Mouse (Mus musculus) granulocyte monocyte progenitor cell, adult 5-6 weeks (primary cell): ENCODE measurements around the gene Gdf11. TPM values are rescaled to one million over a fixed set of nuclear protein-coding genes. Genes with fewer than 3 reads are reported as not detected.

Source experiments
- ATAC-seq: replicated peaks from 2 replicates; pipeline ENCODE4 v1.8.0; 2016; ENCODE audit warnings: mild to moderate bottlenecking, moderate TSS enrichment, inconsistent platforms; ENCODE audit not compliant: poor library complexity, severe bottlenecking
- total RNA-seq, 2 experiments: library from RNA; stranded (forward) in 1 of 2; stranded (reverse) in 1 of 2; fragments of 200-712, 200-1000 nt in 1 of 2; fragments of >200 nt in 1 of 2; fragmentation: Nextera tagmentation in 1 of 2; gene quantifications; 2 replicates each; pipeline ENCODE4 v1.2.3; 2014 to 2017

The Gdf11 gene
- total RNA-seq, 2 experiments from 2014 or later, result 0.15 TPM; not detected in 1

DNA sequence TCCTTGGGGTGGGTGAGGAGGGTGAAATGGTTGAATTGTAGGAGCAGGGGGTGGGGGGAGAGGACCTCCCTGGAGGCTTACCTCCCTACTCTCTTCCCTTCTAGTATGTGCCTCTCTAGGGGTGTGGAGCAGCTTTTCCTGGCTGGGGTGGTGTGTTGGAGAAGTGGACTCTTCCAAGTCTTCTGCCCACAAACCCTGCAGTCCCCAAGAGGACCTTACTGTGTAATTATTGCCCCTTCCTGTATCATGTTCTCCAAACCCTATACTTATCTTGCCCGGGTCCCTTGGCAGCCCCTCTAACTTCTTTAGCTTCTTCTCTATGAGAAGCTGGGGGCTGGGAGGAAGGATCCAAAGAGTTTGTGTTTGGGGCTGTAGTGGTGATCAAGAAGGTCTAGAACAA is 5.3 kb upstream of the Gdf11 start:
- ATAC-seq, result no peak

DNA sequence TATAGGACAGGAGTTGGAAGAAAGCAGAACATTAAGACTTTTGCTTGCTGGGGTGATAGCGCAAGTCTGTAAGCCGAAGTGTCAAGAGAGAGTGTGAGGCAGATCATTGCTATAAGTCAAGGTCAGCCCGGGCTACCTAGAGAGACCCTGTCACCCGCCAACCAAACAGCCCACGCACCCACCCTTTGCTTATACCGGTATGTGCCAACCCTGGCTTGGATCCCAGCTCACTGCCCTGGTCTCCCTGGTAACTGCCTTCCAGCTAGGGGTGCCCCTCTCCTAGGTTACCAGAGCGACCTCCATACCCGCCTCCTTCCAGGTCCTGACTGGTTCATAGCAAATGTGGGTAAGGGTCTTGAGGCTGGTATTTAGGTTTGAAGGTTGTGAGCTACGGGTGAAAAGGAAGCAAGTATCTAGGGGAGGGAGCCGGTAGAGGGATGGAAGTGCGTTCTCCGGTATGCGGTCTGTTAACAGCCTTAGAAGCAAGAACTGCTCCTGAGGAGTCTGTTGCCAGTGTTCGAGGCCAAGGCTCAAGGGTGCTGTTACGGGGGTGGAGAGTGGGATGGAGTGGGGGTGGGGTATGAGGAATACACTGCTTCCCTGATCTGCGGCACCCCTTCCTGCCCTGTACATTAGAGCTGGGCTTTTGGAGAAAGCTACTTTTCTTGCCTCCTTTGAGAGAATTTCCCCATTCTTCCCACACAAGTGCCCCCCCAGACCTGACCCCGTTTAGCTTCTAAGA is 4.6 kb upstream of the Gdf11 start:
- ATAC-seq, result peak; percentile 18

DNA sequence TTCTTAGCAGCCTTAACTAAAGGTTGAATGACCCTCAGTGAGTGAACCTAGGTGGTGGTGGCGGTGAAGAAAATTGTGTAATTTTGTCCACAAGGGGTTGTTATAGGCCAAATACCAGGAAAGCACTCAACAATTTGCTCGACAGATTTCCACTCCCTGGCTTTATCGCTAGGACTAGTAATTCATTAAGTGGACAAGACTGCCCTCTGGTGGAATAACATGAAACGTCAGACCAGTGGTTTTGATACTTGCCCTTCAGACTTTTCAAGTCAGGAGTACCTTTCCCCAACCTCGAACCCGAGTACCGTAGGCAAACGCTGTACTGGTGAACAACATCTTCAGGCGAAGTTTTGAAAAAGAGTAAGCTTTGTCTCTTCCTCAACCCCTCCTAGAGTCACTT is 3.9 kb upstream of the Gdf11 start:
- ATAC-seq, result peak; percentile 59

DNA sequence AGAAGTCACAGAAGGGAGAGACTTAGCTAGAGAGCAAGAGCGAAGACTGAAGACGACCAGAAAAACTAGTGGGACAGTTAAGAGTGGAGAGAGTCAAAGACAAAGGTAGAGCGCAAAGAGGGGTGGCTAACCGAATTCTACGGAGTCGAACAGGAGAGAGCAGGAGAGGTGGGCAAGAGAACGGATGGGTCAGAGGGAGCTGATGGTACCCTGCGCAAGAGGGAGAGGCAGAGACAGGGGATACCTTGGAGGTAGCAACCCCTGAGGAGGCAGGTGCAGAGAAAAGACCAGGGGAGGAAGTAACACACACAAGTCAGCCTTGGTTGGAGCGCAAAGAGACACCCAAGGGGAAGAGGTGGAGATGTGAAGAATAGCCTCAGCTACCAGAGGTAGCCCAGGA is 728 bp upstream of the Gdf11 start:
- no peak for ATAC-seq

DNA sequence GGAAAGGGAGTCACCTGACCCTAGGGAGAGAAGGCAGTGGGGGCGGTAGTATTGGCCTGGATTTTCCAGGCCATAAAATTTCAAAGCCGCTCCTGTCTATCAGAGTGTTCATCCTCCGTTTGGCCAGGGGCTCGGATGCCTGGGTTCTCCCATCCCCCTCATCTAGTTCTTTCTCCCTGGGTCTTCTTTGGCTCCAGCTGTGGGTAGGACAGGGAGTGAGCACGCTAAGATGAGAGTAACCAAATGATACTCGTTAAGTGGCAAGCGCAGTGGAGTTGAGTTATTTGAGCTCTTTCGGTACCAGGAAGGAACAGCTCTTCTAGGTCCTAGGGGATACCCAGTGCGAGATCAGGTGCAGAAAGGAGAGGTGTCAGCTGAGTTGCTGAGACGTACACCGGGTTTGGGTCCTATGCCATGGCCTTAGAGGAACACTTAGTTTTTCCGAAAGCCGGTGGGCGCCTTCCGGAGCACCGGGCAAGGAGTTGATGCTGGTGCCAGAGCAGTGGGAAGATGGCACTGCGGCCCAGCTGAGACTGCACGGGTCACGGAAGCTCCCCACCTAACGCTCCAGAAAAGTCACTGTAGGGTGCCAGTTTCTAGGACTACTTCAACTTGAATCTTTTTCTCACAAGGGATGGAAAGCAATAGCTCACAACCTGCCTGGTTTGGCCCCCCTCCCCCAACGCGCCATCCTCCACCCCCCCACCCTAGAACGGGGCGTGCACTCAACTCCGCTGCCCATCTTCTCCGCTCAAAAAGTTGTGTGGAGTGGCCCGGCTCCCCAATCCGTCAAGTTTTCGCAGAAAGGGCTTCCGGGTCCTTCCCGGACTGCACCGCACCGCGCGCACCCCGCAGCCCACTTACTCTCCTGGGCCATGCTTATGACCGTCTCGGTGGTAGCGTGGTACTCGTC is 879 bp downstream of the Gdf11 start:
- ATAC-seq, result peak; percentile 22

DNA sequence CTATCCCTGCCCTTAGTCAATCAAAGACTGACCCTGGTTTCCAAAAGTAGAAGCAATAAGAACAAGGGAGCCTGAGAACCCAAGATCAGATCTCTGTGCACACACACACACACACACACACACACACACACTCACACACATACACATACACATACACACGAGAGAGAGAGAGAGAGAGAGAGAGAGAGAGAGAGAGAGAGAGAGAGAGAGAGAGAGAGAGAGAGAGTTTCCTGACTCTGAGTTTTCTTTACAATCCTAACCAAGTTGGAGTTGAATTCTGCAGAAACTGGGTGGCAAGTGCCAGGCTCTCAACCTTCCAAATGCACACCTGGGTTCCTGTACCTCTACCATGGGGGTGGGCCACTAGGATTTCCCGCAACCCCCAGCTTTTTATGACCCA is 1.7 kb downstream of the Gdf11 start:
- no peak for ATAC-seq

DNA sequence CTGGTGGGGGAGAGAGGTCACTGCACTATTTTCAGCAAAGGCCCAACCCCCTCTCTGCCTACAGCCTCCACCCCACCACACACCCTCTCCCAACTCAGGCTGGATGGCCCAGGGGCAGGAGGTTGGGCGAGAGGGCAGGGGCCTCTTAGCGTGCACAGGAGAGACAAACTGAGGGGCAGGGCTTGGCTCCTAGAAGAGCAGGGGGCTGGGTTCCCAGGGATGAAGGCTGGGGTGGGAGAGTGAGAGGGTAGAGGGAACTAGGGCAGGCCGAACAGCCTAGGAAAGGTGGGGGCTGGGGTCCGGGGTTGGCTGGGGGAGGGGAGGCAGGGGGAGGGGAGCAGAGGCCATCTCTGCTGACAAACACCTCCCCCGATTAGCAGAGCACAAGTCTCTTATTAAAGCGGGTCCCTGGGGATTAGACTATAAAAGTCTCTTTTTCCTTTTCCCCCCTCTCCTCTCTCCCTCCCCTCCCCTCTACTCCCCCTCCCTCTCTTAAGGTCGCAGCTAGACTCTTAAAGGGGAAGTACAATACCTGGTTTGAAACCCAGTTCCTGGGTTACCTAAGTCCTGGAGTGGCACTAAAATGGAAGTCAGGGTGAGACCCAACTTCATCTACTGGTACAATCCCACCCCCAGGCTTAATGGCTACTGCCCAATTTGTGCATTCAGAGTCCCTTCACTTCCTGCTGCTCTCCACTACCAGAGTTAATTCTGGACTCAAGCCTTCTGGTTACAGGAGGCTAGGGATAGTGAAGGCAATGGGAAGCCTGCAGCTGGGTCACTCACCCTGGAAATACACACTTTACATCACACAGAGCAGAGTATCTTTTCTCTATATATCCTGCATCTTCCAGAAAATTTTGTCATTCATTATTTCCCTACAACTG is 2.3 kb downstream of the Gdf11 start:
- ATAC-seq, result 0 out of 2 replicates have a peak, but pooled peaks have one; percentile 20

DNA sequence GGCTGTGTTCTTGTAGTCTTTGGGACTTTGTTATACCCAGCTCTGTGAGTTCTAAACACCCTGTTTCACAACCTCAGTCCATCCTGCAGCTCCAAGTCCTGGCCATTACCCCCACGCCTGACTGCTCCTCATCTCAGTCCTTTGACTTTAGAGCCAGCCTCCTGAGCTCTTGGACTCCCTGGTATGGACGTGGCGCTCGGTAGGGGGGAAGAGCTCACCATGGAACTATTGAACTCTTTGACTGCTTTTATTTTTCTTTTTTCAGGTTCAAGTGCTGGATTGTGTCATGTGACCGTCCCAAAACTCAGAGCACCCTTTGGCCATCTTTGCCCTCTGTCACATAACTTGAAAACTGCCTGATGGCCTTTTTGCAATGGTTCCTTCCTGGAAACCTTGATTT is 9.5 kb downstream of the Gdf11 start:
- ATAC-seq, result no peak

DNA sequence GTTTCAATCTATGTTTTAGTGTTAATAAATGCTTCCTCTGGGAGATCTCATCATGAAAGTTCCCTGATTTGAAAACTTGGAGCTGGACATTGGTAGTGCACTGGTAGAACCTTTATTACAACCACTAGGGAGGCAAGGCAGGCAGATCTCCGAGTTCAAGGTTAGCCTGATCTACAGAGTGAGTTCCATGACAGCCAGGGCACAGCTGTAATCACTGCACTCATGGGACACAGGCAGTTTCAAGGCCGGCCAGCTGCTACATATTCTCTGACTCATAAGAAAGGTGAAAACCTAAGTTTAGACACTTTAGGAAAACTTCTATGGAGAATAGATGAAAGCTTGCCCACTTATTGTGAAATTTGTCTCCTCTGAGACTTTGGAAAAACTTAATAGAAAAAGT is 12.7 kb downstream of the Gdf11 start:
- no peak for ATAC-seq

DNA sequence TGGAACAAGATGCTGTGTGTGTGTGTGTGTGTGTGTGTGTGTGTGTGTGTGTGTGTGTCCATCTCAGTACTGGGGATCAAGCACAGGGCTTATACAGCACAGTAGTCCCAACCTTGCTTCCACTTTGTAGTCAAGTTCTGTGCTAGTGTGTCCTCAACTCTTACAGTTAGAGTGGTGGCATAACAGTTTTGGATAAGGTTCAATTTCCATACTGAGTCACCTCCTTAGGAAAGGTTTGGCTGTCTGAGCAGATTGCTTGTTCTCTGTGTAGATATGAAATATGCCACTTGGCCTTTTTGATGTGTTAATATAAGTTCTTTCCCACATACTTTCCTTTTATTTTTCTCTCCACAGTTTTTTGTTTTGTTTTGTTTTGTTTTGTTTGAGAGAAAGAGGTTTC is 13.2 kb downstream of the Gdf11 start:
- ATAC-seq, result no peak

DNA sequence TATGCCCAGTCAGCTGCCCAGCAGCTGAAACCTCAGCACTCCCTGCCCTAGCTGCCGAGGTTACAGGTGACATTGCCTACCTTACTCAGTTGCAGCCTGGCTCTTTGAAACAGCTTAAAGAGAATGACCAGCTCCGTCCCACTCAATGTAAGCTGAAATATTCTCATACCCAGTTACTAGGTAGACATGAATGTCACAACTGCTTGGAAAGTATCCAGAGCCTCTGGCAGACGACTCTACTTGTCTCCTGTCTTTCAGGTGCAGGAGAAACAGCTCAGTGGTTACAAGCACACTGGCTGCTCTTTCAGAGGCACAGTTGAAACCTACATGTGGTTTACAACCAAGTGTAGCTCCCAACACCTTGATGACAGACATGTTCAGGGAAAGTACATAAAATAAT is 21.2 kb downstream of the Gdf11 start:
- no peak for ATAC-seq

DNA sequence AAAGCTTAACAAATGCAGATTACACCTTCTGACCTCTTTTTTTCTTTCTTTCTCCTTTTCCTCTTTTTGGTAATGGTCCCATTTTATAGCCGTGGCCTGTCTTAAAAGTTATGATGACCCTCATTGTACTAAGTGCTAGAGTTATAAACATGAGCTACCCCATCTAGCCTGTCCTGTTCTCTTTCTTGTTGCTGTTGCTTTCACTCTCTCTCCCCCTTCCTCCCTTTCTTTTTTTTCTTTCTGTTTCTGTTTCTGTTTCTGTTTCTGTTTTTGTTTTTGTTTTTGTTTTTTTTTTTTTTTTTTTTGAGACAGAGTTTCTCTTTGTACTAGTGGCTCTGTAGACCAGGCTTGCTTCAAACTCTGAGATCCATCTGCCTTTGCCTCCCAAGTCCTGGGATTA is 25.0 kb downstream of the Gdf11 start:
- ATAC-seq, result no peak

DNA sequence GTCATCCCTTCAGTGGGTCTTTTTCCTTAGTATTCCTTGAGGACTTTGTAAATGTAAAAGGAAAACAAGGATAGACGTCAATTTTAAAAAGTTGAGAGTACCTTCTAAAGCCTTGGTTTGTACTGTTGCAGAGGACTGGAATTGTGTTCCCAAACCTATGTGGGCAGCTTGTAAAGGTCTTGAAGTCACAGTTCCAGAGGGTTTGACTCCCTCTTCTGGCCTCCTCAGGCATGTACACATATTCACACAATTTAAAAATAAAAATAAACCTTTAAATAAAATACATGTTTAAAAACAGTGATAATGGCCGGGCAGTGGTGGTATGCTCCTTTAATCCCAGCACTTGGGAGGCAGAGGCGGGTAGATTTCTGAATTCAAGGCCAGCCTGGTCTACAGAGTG is 25.5 kb downstream of the Gdf11 start:
- ATAC-seq, result no peak; the same call in 1 of the 2 replicates

DNA sequence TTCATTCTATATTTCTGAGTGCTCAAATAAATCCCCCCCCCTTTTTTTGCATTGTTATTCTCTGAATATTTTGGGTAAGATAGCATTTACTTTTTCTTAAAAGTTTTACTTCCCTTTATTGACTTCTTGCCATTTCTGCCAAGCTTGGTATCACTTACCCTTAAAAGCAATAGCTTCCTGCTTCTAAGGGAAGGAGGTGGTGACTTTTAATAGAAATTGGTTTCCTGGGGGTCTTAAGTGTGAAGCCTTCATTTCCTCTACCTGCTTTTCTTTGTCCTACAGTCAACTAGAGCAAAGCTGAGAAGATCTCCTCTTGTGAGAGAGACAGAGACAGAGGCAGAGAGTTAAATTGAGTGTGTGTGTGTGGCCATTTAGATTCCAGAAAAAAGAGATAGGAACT is 30.3 kb downstream of the Gdf11 start:
- peak; percentile 48 for ATAC-seq

DNA sequence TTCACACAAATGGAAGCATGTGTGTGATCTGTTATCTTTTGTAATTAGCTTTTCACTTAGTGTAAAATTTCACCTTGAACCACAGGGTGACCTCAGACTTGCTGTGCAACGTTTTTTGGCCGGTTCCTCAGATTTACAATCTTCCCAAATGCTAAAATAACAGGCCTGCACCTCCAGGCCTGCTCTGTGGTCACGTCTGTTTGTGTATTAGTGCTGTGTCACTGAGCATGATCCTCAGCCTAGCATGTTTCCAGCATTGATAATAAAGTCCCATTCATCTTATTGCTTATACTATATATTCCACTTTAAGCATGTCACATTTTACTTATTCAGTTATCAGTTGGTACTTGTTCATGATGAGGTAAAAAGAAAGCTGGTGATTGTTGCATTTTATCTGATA is 41.2 kb downstream of the Gdf11 start:
- no peak for ATAC-seq

DNA sequence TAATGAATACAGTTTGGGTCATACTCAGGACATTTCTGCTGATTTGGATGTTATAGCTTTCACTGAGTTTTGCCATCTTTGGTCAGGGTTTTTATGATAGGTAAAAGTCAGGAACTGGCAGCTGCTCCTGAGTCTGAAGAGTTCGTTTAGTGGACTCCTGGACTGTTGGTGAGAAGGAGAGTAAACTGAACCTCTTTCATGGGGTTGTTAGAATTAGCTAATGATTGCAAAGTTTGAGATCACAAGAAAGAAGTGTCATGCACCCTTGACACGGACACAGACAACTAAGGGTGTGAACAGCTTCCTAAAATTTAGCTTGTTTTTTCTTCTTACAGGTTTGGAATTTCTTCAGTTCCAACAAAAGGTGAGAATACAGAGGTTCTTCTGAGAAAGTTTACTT is 43.1 kb downstream of the Gdf11 start:
- no peak for ATAC-seq

DNA sequence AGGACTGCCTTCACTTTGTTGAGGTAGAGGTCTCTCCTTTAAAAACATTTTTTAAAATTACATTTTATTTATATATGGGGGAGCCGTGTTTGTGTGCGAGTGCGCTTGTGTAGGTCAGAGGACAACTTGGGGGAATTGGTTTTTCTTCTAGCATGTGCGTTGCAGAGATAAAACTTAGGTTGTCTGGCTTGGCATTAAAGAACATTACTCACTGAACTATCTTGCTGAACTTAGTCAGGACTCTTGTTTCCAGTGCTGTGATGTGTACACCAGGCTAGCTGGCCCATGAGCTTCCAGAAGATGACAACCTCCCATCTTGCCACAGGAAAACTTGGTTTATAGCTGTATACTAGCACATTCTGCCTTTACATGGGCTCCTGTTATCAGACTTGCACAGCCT is 44.9 kb downstream of the Gdf11 start:
- ATAC-seq, result no peak

DNA sequence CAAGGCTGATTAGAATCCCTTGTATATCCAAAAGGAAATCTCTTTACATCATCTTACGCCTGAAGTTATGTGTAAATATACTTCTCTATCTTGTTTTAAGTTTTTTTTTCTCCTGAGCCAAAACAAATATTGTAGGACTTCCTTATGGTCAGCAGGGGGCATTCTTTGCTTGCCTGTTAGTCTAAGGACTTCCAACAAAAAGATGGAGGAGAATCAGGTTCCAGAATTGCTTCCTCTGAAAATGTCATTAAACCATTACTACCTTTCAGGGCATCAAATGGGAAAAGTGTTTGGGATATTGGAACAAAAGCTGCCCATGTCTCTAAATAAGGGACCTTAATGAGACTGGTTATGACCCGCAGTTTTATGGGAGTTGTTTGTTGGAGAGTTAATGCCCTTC is 46.0 kb downstream of the Gdf11 start:
- peak; percentile 59; the same call in 1 of the 2 replicates for ATAC-seq

DNA sequence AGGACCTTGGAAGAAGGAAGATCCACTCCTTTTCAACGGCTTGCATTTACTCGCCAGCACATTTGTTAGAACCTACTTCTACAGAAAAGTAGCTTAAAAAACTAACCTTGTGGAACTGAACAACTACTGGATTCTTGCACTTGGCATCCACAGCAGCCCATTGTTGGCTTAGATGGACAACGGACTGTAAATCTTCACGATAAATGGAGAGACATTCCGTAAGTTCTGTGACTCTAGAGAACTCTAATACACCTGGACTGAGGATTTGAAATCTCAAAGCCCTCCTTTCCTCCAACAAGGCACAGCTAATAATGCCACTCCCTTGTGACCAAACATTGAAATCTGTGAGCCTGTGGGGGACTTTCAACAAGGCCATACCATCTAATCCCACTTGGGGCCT is 48.3 kb downstream of the Gdf11 start:
- no peak for ATAC-seq

DNA sequence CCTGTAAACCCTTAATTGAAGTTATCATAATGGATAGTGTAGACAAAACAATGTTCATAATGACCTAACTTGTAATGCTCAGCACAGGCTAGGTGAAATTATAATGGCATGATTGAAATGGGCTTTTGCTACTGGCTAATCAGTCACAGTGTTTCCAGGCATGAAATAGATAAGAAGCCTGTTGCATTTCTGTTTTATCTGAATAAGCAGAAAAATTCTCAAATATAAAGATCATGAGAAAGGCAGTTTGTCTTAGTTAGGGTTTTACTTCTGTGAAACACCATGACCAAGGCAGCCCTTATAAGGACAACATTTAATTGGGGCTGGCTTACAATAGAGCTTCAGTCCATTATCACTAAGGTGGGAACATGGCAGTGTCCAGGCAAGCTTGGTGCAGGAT is 50.9 kb downstream of the Gdf11 start:
- ATAC-seq, result no peak

DNA sequence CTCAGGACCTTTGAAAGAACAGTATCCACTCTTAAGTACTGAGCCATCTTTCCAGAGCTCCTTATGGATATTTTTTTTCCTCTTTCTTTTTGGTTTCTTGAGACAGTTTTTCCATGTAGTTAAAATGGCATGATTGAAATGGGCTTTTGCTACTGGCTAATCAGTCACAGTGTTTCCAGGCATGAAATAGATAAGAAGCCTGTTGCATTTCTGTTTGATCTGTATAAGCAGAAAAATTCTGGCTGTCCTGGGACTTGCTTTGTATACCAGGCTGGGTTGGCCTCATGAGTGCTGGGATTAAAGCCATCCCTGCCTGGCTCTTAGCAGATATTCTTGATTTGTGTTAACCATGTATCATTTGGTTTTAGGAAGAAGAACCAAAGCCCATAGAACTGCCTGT is 52.1 kb downstream of the Gdf11 start:
- ATAC-seq, result no peak
